Mouse (Mus musculus) small intestine, adult 2 months (tissue): Measurements from ENCODE around the gene Tma7. TPM values are rescaled to one million over a fixed set of nuclear protein-coding genes. Genes with fewer than 3 reads are reported as not detected.

Experiments
- H3K27ac ChIP-seq: fragments of 200-500 bp; 2 replicates; pipeline ENCODE4 v1.5.1; 2012; ENCODE audit warnings: low read depth, low read length, control low read depth, inconsistent platforms; ENCODE audit not compliant: insufficient read depth
- H3K27me3 ChIP-seq: fragments of 200-500 bp; 2 replicates; pipeline ENCODE4 v1.6.1; 2012; ENCODE audit warnings: mild to moderate bottlenecking, moderate library complexity, low read length, inconsistent platforms; ENCODE audit not compliant: control insufficient read depth, insufficient read depth
- H3K36me3 ChIP-seq: fragments of 200-500 bp; 2 replicates; pipeline ENCODE4 v1.6.1; 2012; ENCODE audit warnings: mild to moderate bottlenecking, low read length, control low read depth, inconsistent platforms; ENCODE audit not compliant: control insufficient read depth, insufficient read depth
- H3K4me1 ChIP-seq: fragments of 200-500 bp; 2 replicates; pipeline ENCODE4 v1.6.1; 2012; ENCODE audit warnings: low read length, inconsistent platforms, mixed read lengths; ENCODE audit not compliant: control insufficient read depth, insufficient read depth, insufficient read length
- H3K4me3 ChIP-seq: fragments of 200-500 bp; 2 replicates; pipeline ENCODE4 v1.5.1; 2012; ENCODE audit warnings: low read depth, mild to moderate bottlenecking, control low read depth, inconsistent platforms, low read length, moderate library complexity
- CTCF ChIP-seq: fragments of 200-500 bp; IDR thresholded peaks from 2 replicates; pipeline ENCODE4 v1.5.1; 2012; ENCODE audit warnings: low read depth, mild to moderate bottlenecking, control low read depth, inconsistent platforms, low read length, moderate library complexity, mixed read lengths; ENCODE audit not compliant: insufficient replicate concordance, insufficient read length; ENCODE audit errors: extremely low read depth
- POLR2A ChIP-seq: fragments of 200-500 bp; IDR thresholded peaks from 2 replicates; pipeline ENCODE4 v1.6.1; 2012; ENCODE audit warnings: low read depth, mild to moderate bottlenecking, control low read depth, inconsistent platforms, low read length, moderate library complexity
- WGBS: fragments of 180-500 bp; shearing (Covaris S2); methylation state at CpG from one replicate; pipeline ENCODE4 v1.1.7; 2018; 5-methylcytosine and 5-hydroxymethylcytosine counted together
- polyA plus RNA-seq: library from polyadenylated mRNA; depleted of rRNA; stranded (reverse); fragments of >200 nt; gene quantifications from 2 replicates; pipeline ENCODE4 v1.2.3, GENCODE M21; 2012; rRNA removed

Tma7 gene
- polyA plus RNA-seq, 1 experiment: 1.6 TPM

GRCm38 (mm10) chr9:109028421-109028820 lies 54.0 kb downstream of the Tma7 start:
- TF ChIP-seq POLR2A (no peak), CTCF (no peak)
- WGBS: 91% methylated on average over 3 of the region's 3 CpGs
- Histone ChIP-seq H3K36me3 (peaks cover 38% of the 10 kb centered on the region), H3K4me3 (no peak overlapping the region), H3K27me3 (no peaks in the 10 kb centered on the region), H3K27ac (no peak overlapping the region), H3K4me1 (peaks cover 8% of the 10 kb centered on the region)

GRCm38 (mm10) chr9:109027521-109027920 lies 54.9 kb downstream of the Tma7 start:
- peaks cover 8% of the 10 kb centered on the region for H3K4me1 ChIP-seq
- H3K27me3 ChIP-seq: no peaks in the 10 kb centered on the region
- no peak overlapping the region for H3K4me3 ChIP-seq
- TF ChIP-seq POLR2A (no peak; the same call in 1 of the 2 replicates), CTCF (no peak)
- WGBS: 59% methylated on average over 8 of the region's 8 CpGs
- no peak overlapping the region for H3K27ac ChIP-seq
- H3K36me3 ChIP-seq: peaks cover 44% of the 10 kb centered on the region

Other genes starting within 250 kb of the Tma7 start
- 734 and 815 TPM in 2 replicates for gene Slc26a6, start 229.3 kb downstream of the Tma7 start, polyA plus RNA-seq
- gene Tmem89, start 168.0 kb downstream of the Tma7 start, polyA plus RNA-seq: 33.6 and 39.0 TPM in 2 replicates
- 991 and 1,216 TPM in 2 replicates for gene Uqcrc1, start 146.0 kb downstream of the Tma7 start, polyA plus RNA-seq
- gene Col7a1, start 129.0 kb downstream of the Tma7 start, polyA plus RNA-seq: 3.4 and 9.7 TPM in 2 replicates
- 0.23 and 0.56 TPM in 2 replicates for gene Ucn2, start 96.6 kb downstream of the Tma7 start, polyA plus RNA-seq
- gene Pfkfb4, start 90.8 kb downstream of the Tma7 start, polyA plus RNA-seq: 53.2 and 121 TPM in 2 replicates
- 406 and 675 TPM in 2 replicates for gene Shisa5, start 44.0 kb downstream of the Tma7 start, polyA plus RNA-seq
- gene Trex1, start 22.9 kb downstream of the Tma7 start, polyA plus RNA-seq: 51.9 and 174 TPM in 2 replicates
- 5.8 and 10.7 TPM in 2 replicates for gene Atrip, start 8.5 kb downstream of the Tma7 start, polyA plus RNA-seq
- 5.5 and 11.3 TPM in 2 replicates for gene Ccdc51, start 94 bp downstream of the Tma7 start, polyA plus RNA-seq
- 2.6 and 3.4 TPM in 2 replicates for gene Plxnb1, start 12.8 kb upstream of the Tma7 start, polyA plus RNA-seq
- not detected in 2 replicates for gene Fbxw21, start 79.5 kb upstream of the Tma7 start, polyA plus RNA-seq
- 0.09 TPM in 1 of 2 replicates, not detected in the other for gene Fbxw13, start 113.4 kb upstream of the Tma7 start, polyA plus RNA-seq
- gene Fbxw20, start 152.2 kb upstream of the Tma7 start, polyA plus RNA-seq: not detected in 2 replicates
- gene Fbxw14, start 205.1 kb upstream of the Tma7 start, polyA plus RNA-seq: not detected in 2 replicates